Mouse (Mus musculus) forebrain, embryonic 13.5 days (tissue): ENCODE results near the gene Vgll4. TPM values are rescaled to one million over a fixed set of nuclear protein-coding genes. Genes with fewer than 3 reads are reported as not detected.
A peak's percentile ranks its signal among the peaks of the same experiment; 100 is the strongest.

Source experiments
- ATAC-seq: fragments of 200-750 bp; cut with Nextera tagmentation; 2 replicates; pipeline ENCODE4 v1.8.0; 2017
- H3K27ac ChIP-seq: fragments of 300-500 bp; sonication (generic); 2 replicates; pipeline ENCODE4 v1.5.1; 2015; ENCODE audit warnings: inconsistent platforms, mild to moderate bottlenecking, moderate library complexity
- H3K27me3 ChIP-seq: fragments of 300-500 bp; sonication (generic); 2 replicates; pipeline ENCODE4 v1.6.1; 2015; ENCODE audit warnings: mild to moderate bottlenecking, inconsistent platforms
- H3K36me3 ChIP-seq: fragments of 300-500 bp; sonication (generic); 2 replicates; pipeline ENCODE4 v1.6.1; 2015; ENCODE audit warnings: mild to moderate bottlenecking, inconsistent platforms; ENCODE audit not compliant: poor library complexity, severe bottlenecking
- H3K4me1 ChIP-seq: fragments of 300-500 bp; sonication (generic); 2 replicates; pipeline ENCODE4 v1.6.1; 2015; ENCODE audit warnings: inconsistent platforms
- H3K4me2 ChIP-seq: fragments of 300-500 bp; sonication (generic); 2 replicates; pipeline ENCODE4 v1.6.1; 2015; ENCODE audit warnings: inconsistent platforms, mild to moderate bottlenecking, moderate library complexity
- H3K4me3 ChIP-seq: fragments of 300-500 bp; sonication (generic); 2 replicates; pipeline ENCODE4 v1.5.1; 2015; ENCODE audit warnings: mild to moderate bottlenecking, inconsistent platforms
- H3K9ac ChIP-seq: fragments of 300-500 bp; sonication (generic); 2 replicates; pipeline ENCODE4 v1.6.1; 2015; ENCODE audit warnings: mild to moderate bottlenecking, inconsistent platforms
- H3K9me3 ChIP-seq: fragments of 300-500 bp; sonication (generic); replicated peaks from 2 replicates; pipeline ENCODE4 v1.6.1; 2016; ENCODE audit warnings: inconsistent platforms
- WGBS: fragments of 180-500 bp; shearing (Covaris S2); methylation state at CpG from one replicate; pipeline ENCODE4 v1.1.7; 2015; 5-methylcytosine and 5-hydroxymethylcytosine counted together
- polyA plus RNA-seq: library from polyadenylated mRNA; unstranded; fragments of >200 nt; fragmentation: Nextera tagmentation; extraction: Ambion mirVana; gene quantifications from 2 replicates; pipeline ENCODE4 v1.2.1, GENCODE M21; 2015

Vgll4 gene
- polyA plus RNA-seq, 1 experiment from 2014 or later: 84.3 TPM

DNA sequence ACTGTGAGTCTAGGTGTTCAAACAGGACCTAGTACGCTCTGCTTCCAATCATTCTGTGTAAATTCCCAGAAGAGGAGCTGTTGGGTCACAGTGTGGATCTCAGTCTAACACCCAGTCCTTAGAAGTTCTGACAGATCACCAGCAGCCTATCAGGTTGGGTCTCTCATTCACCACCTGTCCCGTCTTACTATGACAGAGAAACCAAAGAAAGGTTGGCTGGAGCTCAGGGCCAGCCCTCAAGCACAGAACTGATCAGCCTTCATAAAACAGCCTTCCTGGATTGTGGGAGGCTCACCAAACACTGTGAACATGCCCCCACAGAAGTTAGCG, 96.0 kb downstream of the Vgll4 start:
- no peaks in the 10 kb centered on the region for H3K9me3 ChIP-seq
- ATAC-seq: no peak
- H3K4me3 ChIP-seq: peak overlapping the region; percentile 42
- peaks cover 5% of the 10 kb centered on the region; the same call in 1 of the 2 replicates for H3K36me3 ChIP-seq
- H3K4me2 ChIP-seq: peak overlapping the region; percentile 74
- peaks cover 91% of the 10 kb centered on the region for H3K4me1 ChIP-seq
- H3K9ac ChIP-seq: peak overlapping the region; percentile 76
- WGBS: 55% methylated on average over 3 of the region's 3 CpGs
- H3K27ac ChIP-seq: peak overlapping the region; percentile 98
- no peaks in the 10 kb centered on the region for H3K27me3 ChIP-seq

DNA sequence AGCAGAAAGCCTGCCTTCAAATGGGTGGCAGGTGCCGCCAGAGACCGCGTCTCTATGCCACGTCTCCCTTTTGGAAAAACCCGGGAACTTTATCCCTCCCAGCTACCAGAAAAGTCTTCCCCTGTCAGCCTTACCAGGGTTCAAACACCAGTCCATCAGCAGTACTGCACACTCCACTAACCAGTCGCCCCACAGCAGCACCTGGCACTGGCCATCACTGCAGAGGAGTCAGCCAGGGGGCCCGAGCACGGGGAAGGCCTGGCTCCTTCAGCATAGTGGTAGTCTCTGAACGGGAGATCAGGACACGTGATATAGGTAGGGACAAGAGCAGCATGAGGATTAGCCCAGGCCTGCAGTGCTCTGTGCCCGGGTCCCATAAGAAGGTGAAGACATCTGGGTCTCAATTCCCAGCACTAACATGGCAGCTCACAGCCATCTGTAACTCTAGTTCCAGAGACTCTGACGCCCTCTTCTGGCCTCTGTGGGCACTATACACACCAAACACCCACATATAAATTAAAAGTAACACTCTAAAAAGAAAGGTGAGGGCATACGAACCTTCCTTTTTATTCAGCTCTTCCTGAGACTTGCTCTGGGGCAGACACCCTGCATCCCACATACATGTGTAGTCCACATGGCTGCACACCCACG, 98.7 kb downstream of the Vgll4 start:
- peaks cover 69% of the 10 kb centered on the region for H3K4me1 ChIP-seq

DNA sequence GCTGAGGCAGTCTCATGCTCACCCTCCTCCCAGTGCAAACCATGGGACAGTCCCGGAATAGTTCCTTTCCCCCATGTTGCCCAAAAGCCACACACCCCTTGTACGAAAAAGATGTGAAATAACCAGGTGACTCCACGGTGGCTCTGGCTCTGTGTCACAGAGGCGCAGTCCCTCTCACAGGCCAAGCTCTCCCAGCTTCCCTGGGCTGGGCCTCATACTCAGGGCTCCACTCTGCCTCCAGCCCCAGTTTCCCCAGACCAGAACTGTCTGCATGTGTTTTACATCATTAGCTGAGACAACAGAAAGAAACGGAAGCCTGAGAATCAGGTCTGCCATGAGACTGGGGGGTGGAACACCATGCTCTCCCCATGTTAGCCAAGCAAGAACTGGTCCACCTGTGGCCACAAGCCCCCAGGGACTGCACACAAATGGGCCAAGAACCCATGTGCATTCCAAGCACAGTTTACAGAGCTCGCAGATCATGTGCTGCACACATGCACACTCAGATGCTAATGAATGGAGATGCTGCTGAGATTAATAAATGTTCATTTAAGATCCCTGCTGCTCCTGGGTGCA, 100.2 kb downstream of the Vgll4 start:
- no peak overlapping the region for H3K4me3 ChIP-seq
- H3K9me3 ChIP-seq: no peaks in the 10 kb centered on the region
- peak overlapping the region; percentile 57 for H3K27ac ChIP-seq
- H3K4me1 ChIP-seq: peaks cover 54% of the 10 kb centered on the region
- H3K27me3 ChIP-seq: no peaks in the 10 kb centered on the region
- H3K4me2 ChIP-seq: no peak overlapping the region
- H3K36me3 ChIP-seq: peaks cover 10% of the 10 kb centered on the region; the same call in 1 of the 2 replicates
- WGBS: 71% methylated on average over 6 of the region's 6 CpGs
- H3K9ac ChIP-seq: no peak overlapping the region
- no peak for ATAC-seq

More for the DNA sequence above, 98.7 kb downstream of the Vgll4 start:
- Histone ChIP-seq H3K4me2 (no peak overlapping the region), H3K4me3 (no peak overlapping the region), H3K36me3 (peaks cover 10% of the 10 kb centered on the region; the same call in 1 of the 2 replicates), H3K9me3 (no peaks in the 10 kb centered on the region), H3K27me3 (no peaks in the 10 kb centered on the region), H3K27ac (no peak overlapping the region), H3K9ac (no peak overlapping the region)
- no peak for ATAC-seq
- WGBS: 87% methylated on average over 14 of the region's 14 CpGs

DNA sequence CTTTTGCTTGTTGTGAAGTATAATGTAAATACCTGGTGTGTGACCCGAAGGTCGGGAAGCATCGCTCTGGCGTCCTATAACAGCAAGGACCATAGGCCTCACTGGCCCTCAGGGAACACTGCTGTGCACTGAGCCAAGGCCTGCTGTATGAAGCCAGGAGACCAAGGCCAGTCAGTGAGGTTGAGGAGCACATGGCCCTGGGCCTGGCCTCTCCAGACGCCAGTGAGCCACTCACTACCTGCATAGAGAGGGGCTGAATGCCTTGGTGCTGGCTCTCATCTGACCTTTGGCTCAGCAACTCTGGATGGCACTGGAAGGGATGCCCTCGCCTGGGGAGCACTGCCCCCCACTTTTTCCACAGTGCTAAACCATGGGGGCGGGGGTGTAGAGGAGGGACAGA, 101.1 kb downstream of the Vgll4 start:
- Histone ChIP-seq H3K4me2 (no peak overlapping the region), H3K27ac (no peak overlapping the region), H3K27me3 (no peaks in the 10 kb centered on the region), H3K36me3 (peaks cover 18% of the 10 kb centered on the region), H3K4me1 (peaks cover 45% of the 10 kb centered on the region), H3K9ac (no peak overlapping the region), H3K4me3 (no peak overlapping the region), H3K9me3 (no peaks in the 10 kb centered on the region)
- no peak for ATAC-seq
- WGBS: 87% methylated on average over 7 of the region's 7 CpGs

DNA sequence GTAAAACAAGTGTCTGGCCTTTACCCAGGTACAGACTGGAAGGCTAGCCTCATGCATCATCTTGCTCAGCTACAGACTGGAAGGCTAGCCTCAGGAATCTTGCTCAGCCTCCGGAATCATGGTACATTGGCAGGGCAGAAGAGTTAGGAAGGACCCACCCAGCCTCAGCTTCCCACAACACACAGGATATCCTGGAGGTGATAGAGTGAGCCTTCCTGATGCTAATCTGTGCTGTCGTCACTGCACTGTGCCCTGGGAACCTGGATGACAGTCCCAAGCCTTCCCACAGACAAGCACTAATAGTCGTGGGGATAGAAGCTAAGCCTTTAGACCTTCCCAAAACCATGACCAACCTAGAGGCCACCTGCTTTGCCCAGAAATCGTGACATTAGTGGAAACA, 103.2 kb downstream of the Vgll4 start:
- ATAC-seq: no peak
- Histone ChIP-seq H3K4me1 (peaks cover 29% of the 10 kb centered on the region), H3K36me3 (peaks cover 37% of the 10 kb centered on the region), H3K4me2 (no peak overlapping the region), H3K4me3 (no peak overlapping the region), H3K27me3 (no peaks in the 10 kb centered on the region), H3K9me3 (no peaks in the 10 kb centered on the region), H3K9ac (no peak overlapping the region), H3K27ac (no peak overlapping the region)
- 85% methylated on average over 4 of the region's 4 CpGs for WGBS

DNA sequence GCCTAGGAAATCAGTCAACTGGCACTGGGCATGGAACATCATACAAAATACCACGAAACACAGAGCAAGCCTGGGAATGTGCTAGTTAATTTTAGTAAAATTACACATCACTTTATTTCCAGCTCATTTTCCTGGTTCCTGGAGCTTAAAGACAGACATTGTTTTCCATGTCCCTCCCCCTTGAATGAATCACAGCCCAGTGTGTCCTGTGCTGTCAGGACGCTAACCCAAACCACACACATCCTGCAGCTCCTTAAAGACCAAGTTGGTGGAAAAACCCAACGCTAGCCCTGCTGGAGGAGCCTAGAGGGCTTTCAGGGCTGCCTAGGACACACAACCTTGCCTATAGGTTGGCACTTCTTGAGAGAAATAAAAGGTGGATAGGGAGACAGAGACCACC, 103.7 kb downstream of the Vgll4 start:
- H3K4me2 ChIP-seq: no peak overlapping the region
- no peak for ATAC-seq
- H3K9me3 ChIP-seq: no peaks in the 10 kb centered on the region
- no peak overlapping the region for H3K4me3 ChIP-seq
- no peak overlapping the region for H3K27ac ChIP-seq
- H3K9ac ChIP-seq: no peak overlapping the region
- H3K4me1 ChIP-seq: peaks cover 28% of the 10 kb centered on the region
- H3K36me3 ChIP-seq: peaks cover 38% of the 10 kb centered on the region
- WGBS: 84% methylated on average over 3 of the region's 3 CpGs
- no peaks in the 10 kb centered on the region for H3K27me3 ChIP-seq

DNA sequence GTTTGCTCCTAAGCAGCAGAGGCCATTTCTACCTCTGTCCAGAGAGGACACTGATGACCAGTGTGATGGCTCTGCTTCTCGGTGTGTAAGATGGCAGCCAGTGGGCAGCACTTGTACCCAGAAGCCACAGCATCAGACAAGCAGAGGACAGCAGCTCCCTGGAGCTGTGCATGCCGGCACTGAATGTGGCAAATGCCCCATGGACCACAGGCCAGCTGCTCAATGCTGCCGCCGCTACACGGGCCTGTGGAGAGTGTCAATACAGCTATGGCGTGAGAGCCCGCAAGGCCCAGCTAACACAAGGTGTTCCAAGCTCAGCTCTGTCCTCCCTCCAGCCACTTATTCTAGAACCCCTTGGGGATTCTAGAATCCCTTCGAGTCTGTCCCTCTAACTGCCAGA, 105.4 kb downstream of the Vgll4 start:
- Histone ChIP-seq H3K4me3 (no peak overlapping the region), H3K9ac (no peak overlapping the region), H3K4me1 (peaks cover 12% of the 10 kb centered on the region), H3K36me3 (peaks cover 51% of the 10 kb centered on the region), H3K9me3 (no peaks in the 10 kb centered on the region), H3K27ac (no peak overlapping the region; the same call in 1 of the 2 replicates), H3K27me3 (no peaks in the 10 kb centered on the region), H3K4me2 (no peak overlapping the region)
- 89% methylated on average over 8 of the region's 8 CpGs for WGBS
- ATAC-seq: no peak

DNA sequence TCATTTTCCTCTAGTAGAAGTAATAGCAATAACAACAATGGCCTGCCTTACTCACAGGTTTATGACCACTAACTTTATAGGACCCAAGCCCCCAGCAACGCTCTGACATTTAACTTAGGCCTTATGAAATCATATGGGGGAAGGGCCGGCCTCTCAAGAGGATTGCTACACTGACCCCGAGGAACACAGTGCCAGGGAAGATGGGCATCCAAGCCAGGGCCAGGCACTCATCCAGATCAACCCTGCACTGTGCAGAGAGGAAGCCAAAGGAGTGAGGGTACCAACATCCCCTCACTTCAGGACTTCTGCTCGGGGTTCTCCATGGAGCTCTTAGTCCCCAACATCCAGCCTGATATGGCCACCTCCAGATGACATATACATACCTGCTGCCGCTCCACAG, 106.3 kb downstream of the Vgll4 start:
- Histone ChIP-seq H3K27ac (no peak overlapping the region), H3K9me3 (no peaks in the 10 kb centered on the region), H3K4me2 (no peak overlapping the region), H3K4me1 (0 out of 2 replicates have a peak, but pooled peaks cover 2% of the 10 kb centered on the region), H3K4me3 (no peak overlapping the region), H3K9ac (no peak overlapping the region), H3K36me3 (peaks cover 60% of the 10 kb centered on the region), H3K27me3 (no peaks in the 10 kb centered on the region)
- no peak for ATAC-seq
- WGBS: 91% methylated on average over 5 of the region's 5 CpGs

DNA sequence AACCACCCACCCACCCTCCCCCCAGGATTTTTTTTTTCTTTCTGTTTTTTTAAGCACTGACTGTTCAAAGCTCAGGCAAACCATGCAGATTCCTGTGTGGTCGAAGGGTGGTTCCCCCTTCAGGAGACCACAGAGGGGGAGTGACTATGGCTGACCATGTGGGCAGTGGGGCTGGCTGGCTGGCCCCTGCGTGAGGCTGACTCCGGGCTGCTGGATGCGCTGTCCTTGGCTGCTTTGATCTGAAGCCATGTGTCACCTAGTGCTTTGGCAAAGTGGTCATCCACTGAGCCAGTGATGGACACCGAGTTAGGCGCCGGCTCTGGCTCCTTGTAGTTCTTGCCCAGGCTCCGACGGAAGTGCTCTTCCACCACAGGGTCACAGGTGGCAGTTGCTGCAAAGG, 107.7 kb downstream of the Vgll4 start:
- Histone ChIP-seq H3K9ac (no peak overlapping the region), H3K36me3 (peaks cover 62% of the 10 kb centered on the region), H3K27me3 (no peaks in the 10 kb centered on the region), H3K27ac (no peak overlapping the region; the same call in 1 of the 2 replicates), H3K9me3 (no peaks in the 10 kb centered on the region), H3K4me1 (peaks cover 9% of the 10 kb centered on the region; the same call in 1 of the 2 replicates), H3K4me3 (no peak overlapping the region), H3K4me2 (no peak overlapping the region)
- ATAC-seq: no peak
- WGBS: 87% methylated on average over 9 of the region's 9 CpGs

DNA sequence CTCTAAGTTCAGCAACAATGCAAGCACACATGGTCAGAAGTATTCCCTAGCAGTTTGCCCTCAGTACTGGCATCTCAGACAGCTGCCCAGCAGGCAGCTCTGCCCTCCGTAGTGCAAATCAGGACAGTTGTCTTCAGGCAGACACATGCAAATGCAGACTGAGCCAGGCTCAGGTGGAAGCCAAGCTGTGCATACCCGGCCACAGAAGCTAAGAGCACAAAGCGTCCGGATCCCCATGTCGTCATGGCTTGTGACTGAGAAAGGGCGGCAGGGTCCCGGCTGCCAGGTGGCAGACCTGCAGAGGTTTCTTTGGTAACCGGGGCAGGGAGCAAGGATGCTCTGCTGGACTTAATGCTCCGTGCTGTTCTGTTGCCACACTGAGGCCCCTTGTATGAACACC, 108.2 kb downstream of the Vgll4 start:
- H3K27ac ChIP-seq: peak overlapping the region; percentile 25
- ATAC-seq: no peak
- H3K9me3 ChIP-seq: no peaks in the 10 kb centered on the region
- peaks cover 62% of the 10 kb centered on the region for H3K36me3 ChIP-seq
- H3K4me3 ChIP-seq: no peak overlapping the region
- no peak overlapping the region for H3K4me2 ChIP-seq
- no peaks in the 10 kb centered on the region for H3K27me3 ChIP-seq
- 69% methylated on average over 9 of the region's 9 CpGs for WGBS
- peaks cover 9% of the 10 kb centered on the region; the same call in 1 of the 2 replicates for H3K4me1 ChIP-seq
- no peak overlapping the region for H3K9ac ChIP-seq

DNA sequence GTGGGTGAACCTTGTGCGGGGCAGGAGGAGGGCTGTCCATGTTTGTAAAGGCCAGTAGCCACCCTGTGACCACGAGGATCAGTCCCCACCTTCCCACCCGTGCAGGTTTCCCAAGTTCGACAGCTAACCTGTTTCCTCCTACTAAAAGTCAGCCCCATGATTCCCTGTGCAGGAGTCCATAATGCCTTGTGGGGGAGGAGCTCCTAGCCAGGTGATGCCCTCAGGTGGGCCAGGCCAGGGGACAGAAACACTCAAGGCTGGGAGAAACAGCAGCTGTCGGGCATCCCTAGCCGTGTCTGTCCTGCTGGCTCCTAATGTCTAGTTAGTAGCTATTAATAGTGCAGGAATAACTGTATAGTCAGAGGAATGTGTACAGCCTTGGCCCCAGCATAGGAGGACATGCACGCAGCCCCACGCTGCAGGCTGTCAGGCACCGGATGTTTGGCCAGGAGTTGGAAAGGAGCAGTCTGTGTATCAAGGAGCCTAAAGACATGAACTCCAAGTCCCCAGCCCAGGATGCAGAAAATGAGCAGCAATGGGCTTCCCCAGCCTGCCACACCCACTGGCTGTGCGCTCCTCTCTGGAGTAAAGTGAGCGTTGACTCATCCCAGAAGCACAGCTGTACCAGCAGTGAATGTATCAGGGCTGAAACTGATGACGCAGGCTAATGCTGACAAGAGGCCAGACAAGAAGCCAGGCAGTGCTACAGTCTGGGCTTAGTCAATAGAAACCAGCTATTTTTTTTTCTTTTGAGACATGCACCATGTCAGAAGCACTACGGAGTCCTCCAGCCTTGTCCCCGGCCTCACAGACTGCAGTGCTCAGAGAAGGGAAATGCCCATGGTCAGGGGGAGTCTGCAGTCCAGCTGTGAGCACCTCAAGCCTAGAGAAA, 108.9 kb downstream of the Vgll4 start:
- H3K9ac ChIP-seq: no peak overlapping the region
- peaks cover 7% of the 10 kb centered on the region; the same call in 1 of the 2 replicates for H3K4me1 ChIP-seq
- H3K4me3 ChIP-seq: no peak overlapping the region
- peaks cover 62% of the 10 kb centered on the region for H3K36me3 ChIP-seq
- no peak overlapping the region for H3K4me2 ChIP-seq
- no peaks in the 10 kb centered on the region for H3K27me3 ChIP-seq
- ATAC-seq: 0 out of 2 replicates have a peak, but pooled peaks have one; percentile 14
- peak overlapping the region; percentile 25 for H3K27ac ChIP-seq
- H3K9me3 ChIP-seq: no peaks in the 10 kb centered on the region
- WGBS: 89% methylated on average over 14 of the region's 14 CpGs

DNA sequence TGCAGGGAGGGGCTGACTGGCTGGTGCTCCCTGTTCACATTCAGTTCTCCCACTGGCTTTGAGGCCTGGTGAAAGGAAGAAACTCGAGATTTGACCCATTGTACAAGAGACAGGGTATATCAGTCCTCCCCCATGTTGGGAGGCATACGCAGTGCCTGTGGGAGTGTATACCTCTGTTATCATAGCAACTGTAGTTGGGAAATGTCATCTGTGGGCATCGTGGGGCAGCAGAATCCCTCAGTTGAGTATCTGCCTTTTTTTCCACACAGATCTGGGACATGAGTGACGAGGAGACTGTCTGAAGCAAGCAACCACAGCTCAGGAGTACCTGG, 111.1 kb downstream of the Vgll4 start:
- no peak overlapping the region for H3K9ac ChIP-seq
- H3K36me3 ChIP-seq: peaks cover 54% of the 10 kb centered on the region
- H3K4me1 ChIP-seq: peaks cover 22% of the 10 kb centered on the region
- 81% methylated on average over 4 of the region's 4 CpGs for WGBS
- H3K27ac ChIP-seq: no peak overlapping the region
- no peak for ATAC-seq
- H3K4me2 ChIP-seq: no peak overlapping the region
- H3K4me3 ChIP-seq: no peak overlapping the region
- no peaks in the 10 kb centered on the region for H3K9me3 ChIP-seq
- no peaks in the 10 kb centered on the region for H3K27me3 ChIP-seq
